Mouse (Mus musculus): ENCODE results near the gene Kif27. TPM values are rescaled to one million over a fixed set of nuclear protein-coding genes. Genes with fewer than 3 reads are reported as not detected.

The Kif27 gene
- polyA plus RNA-seq, 2 experiments: 0.05 to 0.07 TPM

GRCm38 (mm10) chr13:58275599-58275998 lies 83.3 kb downstream of the Kif27 start, which contains the start of gene Gkap1:
Gkap1 (minus strand) TSS chr13:58275699.
- H3K9ac ChIP-seq (replicated peaks): peak within 1 kb of the TSS; percentile 34
- peaks cover 48% of the 10 kb centered on the region for H3K27me3 ChIP-seq (ENCODE audit: control insufficient read depth, insufficient read depth, low read length)
- no peaks in the 10 kb centered on the region for H3K9me3 ChIP-seq (ENCODE audit: control insufficient read depth, low read length)
- 0 out of 4 replicates have a peak, but pooled peaks cover 0 to 2% of the 10 kb centered on the region in 2 experiments for H3K4me1 ChIP-seq (replicated peaks; ENCODE audit: control insufficient read depth in 2 of 2, insufficient read depth in 2 of 2, low read length in 1 of 2)
- peak within 1 kb of the TSS; percentile 66 to 67 for H3K4me3 ChIP-seq (ENCODE audit: insufficient read depth in 1 of 2, low read depth in 2 of 2, low read length in 2 of 2)
- peak within 1 kb of the TSS; percentile 90 for H3K4me2 ChIP-seq (ENCODE audit: low read depth)
- no peak within 1 kb of the TSS for H3K27ac ChIP-seq
- no peaks in the 10 kb centered on the region for H3K36me3 ChIP-seq (replicated peaks; ENCODE audit: control insufficient read depth, insufficient read depth, low read depth)
- TF ChIP-seq EP300 (IDR thresholded peaks at IDR 0.05; ENCODE audit: low read depth) (no peak), CTCF (IDR thresholded peaks at IDR 0.05; ENCODE audit: low read depth) (no peak)
- WGBS (ENCODE audit: insufficient replicate concordance): 49% methylated on average over 8 of the region's 8 CpGs
- DNase-seq (ENCODE audit: low read depth in 3 of 3, low spot score in 3 of 3) (no peak), ATAC-seq (ENCODE audit: insufficient read depth) (no peak)

GRCm38 (mm10) chr13:58275076-58275475 lies 83.8 kb downstream of the Kif27 start:
- 29% methylated on average over 9 of the region's 9 CpGs for WGBS (ENCODE audit: insufficient replicate concordance)
- Histone ChIP-seq H3K4me1 (replicated peaks; ENCODE audit: control insufficient read depth in 2 of 2, insufficient read depth in 2 of 2, low read length in 1 of 2) (0 out of 4 replicates have a peak, but pooled peaks cover 0 to 2% of the 10 kb centered on the region in 2 experiments), H3K9me3 (ENCODE audit: control insufficient read depth, low read length) (no peaks in the 10 kb centered on the region), H3K36me3 (replicated peaks; ENCODE audit: control insufficient read depth, insufficient read depth, low read depth) (no peaks in the 10 kb centered on the region), H3K27me3 (ENCODE audit: control insufficient read depth, insufficient read depth, low read length) (peaks cover 48% of the 10 kb centered on the region), H3K27ac (no peak overlapping the region), H3K9ac (replicated peaks) (no peak overlapping the region), H3K4me3 (ENCODE audit: insufficient read depth in 1 of 2, low read depth in 2 of 2, low read length in 2 of 2) (peak overlapping the region in 1 of 2 experiments; percentile 67; a peak in 2 of 4 replicates), H3K4me2 (ENCODE audit: low read depth) (peak overlapping the region; percentile 90)
- no peak for TF ChIP-seq CTCF (IDR thresholded peaks at IDR 0.05; ENCODE audit: low read depth)
- TF ChIP-seq EP300 (IDR thresholded peaks at IDR 0.05; ENCODE audit: low read depth): no peak
- no peak for ATAC-seq (ENCODE audit: insufficient read depth)
- no peak for DNase-seq (ENCODE audit: low read depth in 3 of 3, low spot score in 3 of 3)

GRCm38 (mm10) chr13:58274259-58274991 lies 84.5 kb downstream of the Kif27 start:
- WGBS (ENCODE audit: insufficient replicate concordance): under 1% methylated on average over 81 of the region's 84 CpGs
- H3K4me2 ChIP-seq (ENCODE audit: low read depth): peak overlapping the region; percentile 90
- TF ChIP-seq CTCF (IDR thresholded peaks at IDR 0.05; ENCODE audit: low read depth) (no peak), EP300 (IDR thresholded peaks at IDR 0.05; ENCODE audit: low read depth) (no peak)
- DNase-seq (ENCODE audit: low read depth in 3 of 3, low spot score in 3 of 3) (peak; percentile 24 to 31 (median 24)), ATAC-seq (ENCODE audit: insufficient read depth) (peak; percentile 77)
- H3K4me1 ChIP-seq (replicated peaks; ENCODE audit: control insufficient read depth in 2 of 2, insufficient read depth in 2 of 2, low read length in 1 of 2): 0 out of 4 replicates have a peak, but pooled peaks cover 0 to 2% of the 10 kb centered on the region in 2 experiments
- H3K27me3 ChIP-seq (ENCODE audit: control insufficient read depth, insufficient read depth, low read length): peaks cover 48% of the 10 kb centered on the region
- H3K9ac ChIP-seq (replicated peaks): peak overlapping the region; percentile 47
- H3K4me3 ChIP-seq (ENCODE audit: insufficient read depth in 1 of 2, low read depth in 2 of 2, low read length in 2 of 2): peak overlapping the region; percentile 66 to 67
- H3K27ac ChIP-seq: no peak overlapping the region
- no peaks in the 10 kb centered on the region for H3K9me3 ChIP-seq (ENCODE audit: control insufficient read depth, low read length)
- H3K36me3 ChIP-seq (replicated peaks; ENCODE audit: control insufficient read depth, insufficient read depth, low read depth): no peaks in the 10 kb centered on the region

- Histone ChIP-seq H3K27me3 (ENCODE audit: control insufficient read depth, insufficient read depth, low read length) (peaks cover 48% of the 10 kb centered on the region), H3K36me3 (replicated peaks; ENCODE audit: control insufficient read depth, insufficient read depth, low read depth) (no peaks in the 10 kb centered on the region), H3K27ac (no peak overlapping the region), H3K4me3 (ENCODE audit: insufficient read depth in 1 of 2, low read depth in 2 of 2, low read length in 2 of 2) (peak overlapping the region; percentile 66 to 67), H3K9me3 (ENCODE audit: control insufficient read depth, low read length) (no peaks in the 10 kb centered on the region), H3K4me1 (replicated peaks; ENCODE audit: control insufficient read depth in 2 of 2, insufficient read depth in 2 of 2, low read length in 1 of 2) (0 out of 4 replicates have a peak, but pooled peaks cover 0 to 2% of the 10 kb centered on the region in 2 experiments), H3K4me2 (ENCODE audit: low read depth) (peak overlapping the region; percentile 90), H3K9ac (replicated peaks) (peak overlapping the region; percentile 47)
- ATAC-seq (ENCODE audit: insufficient read depth): peak; percentile 71
- TF ChIP-seq CTCF (IDR thresholded peaks at IDR 0.05; ENCODE audit: low read depth): no peak
- TF ChIP-seq EP300 (IDR thresholded peaks at IDR 0.05; ENCODE audit: low read depth): no peak
- under 1% methylated on average over 83 of the region's 115 CpGs for WGBS (ENCODE audit: insufficient replicate concordance)
- no peak for DNase-seq (ENCODE audit: low read depth in 3 of 3, low spot score in 3 of 3)
Observed at GRCm38 (mm10) chr13:58273411-58274258, 85.3 kb downstream of the Kif27 start.

Data from liver, embryonic 14.5 days (tissue).